Mouse (Mus musculus): ENCODE data around the gene Pcgf6.

Gene Pcgf6

GRCm38 (mm10) chr19:47050271-47051032 is at the start of gene Pcgf6:
Pcgf6 (minus strand) TSS chr19:47050906.
- DNase-seq (ENCODE audit: low read depth): peak; percentile 77

- peak; percentile 97 for DNase-seq (ENCODE audit: low read depth)
Measured at GRCm38 (mm10) chr19:47090550-47091156, 39.9 kb upstream of the Pcgf6 start, which contains the start of the genes Usmg5 and Pdcd11. Usmg5 (minus strand) TSS chr19:47090647. Pdcd11 (plus strand) TSS chr19:47090768.

DNA sequence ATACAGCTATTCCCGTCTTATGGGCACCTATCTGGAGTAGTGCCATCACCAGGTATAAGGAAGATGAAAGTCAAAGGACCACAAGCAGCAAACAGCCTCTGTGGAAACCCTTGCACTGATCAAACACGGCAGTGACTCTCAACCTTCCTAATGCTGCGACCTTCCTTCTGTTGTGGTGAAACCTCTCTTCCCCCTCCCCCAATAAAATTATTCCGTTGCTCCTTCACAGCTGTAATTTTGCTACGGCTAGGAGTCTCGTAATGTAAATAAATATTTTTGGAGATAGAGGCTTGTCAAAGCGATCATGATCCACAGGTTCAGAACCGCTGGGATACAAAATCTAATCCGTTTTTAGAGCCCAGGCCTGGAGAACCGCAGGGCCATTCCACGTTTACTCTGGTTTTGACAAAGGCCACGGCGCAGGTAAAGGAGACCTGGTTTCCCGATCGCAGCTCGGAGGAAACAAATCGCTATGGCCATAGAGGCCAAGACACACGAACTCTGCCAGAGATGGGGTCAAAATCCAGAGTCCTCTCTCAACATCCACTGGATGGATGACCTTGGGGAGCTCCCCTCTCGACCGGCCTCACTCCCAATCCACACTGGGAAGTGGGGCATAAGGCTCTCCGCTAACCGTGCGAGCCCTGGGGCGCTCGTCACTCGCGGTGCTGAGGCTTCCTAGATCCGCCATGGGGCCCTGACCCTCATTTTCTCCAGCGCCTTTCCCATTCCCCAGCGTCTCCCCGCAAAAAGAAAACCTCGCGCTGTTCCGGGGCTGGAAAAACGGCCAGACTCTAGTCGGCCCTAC is 39.2 kb upstream of the Pcgf6 start:
- DNase-seq (ENCODE audit: low read depth): peak; percentile 38

DNA sequence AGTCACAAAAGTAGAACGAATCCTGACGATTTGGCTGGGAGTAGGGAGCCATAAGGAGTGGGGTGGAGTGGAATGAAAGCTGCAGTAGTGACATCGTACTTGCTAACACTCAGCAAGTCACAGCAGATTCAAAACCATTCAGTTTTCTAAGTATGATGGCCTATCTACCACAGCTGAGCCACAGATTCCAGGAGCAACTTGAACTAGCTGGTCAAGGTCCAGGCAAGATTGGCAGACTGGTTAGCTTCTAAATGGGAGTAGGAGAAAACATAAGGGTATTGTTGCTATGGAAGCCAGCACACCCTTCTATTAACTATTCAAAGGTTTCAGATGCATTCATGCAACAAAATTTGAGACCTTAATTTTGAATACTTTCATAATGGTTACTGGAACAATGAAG is 37.5 kb upstream of the Pcgf6 start:
- no peak for DNase-seq (ENCODE audit: low read depth)

DNA sequence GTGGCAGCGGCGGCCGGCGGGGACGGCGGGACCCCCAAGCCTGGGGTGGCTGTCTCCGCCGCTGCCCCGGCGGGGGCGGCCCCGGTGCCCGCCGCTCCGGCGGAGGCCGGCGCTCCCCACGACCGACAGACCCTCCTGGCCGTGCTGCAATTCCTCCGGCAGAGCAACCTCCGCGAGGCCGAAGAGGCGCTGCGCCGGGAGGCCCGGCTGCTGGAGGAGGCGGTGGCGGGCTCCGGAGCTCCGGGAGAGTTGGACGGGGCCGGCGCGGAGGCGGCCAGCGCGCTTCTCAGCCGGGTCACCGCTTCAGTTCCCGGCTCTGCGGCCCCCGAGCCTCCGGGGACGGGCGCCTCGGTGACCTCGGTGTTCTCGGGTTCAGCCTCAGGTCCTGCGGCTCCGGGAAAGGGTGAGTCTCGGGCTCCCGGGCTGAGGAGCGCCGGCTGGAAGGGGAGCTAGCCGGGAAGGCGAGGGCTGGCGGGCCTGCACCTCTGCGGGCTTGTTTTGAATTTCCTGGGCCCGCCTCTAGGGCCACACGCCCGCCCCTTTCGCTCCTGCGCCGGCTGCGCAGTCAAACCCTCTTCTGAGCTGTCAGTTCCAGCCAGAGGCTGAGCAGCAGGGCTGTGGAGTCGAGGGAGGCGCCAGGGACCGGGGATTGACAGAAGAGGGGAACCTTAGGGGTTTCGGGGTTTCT is 17.4 kb upstream of the Pcgf6 start:
- DNase-seq (ENCODE audit: low read depth): peak; percentile 87

DNA sequence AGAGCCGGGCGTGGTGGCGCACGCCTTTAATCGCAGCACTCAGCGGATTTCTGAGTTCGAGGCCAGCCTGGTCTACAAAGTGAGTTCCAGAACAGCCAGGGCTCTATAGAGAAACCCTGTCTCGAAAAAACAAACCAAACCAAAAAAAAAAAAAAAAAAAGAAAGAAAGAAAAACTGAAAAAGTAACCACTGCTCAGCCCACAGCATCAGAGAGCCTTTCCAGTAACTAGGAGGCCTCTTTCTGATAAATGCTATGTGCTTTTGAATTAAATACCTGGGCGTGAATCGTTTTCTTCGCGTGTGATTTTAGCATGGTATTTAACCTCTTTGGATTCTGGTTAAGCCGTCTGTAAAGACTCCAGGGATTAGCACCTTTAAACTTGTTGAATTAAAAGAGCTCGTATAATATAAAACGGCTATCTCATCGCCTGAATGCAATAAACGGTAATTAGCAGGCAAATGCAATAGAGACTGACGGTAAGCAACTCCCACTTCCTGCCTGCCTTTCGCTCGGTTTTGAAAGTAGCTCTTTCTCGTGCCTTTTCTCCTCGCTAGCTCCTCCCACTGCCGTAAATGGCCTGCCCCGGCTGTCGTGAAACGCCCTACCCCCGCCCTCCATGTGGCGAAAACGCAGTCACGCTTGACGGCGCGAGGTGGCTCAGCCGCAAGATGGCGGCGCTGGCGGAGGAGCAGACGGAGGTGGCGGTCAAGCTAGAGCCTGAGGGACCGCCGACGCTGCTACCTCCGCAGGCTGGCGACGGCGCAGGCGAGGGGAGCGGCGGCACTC is 16.6 kb upstream of the Pcgf6 start, which contains the start of gene Taf5:
TSS of gene Taf5 (plus strand) at position 651 of the 787 bp plus-strand sequence.
- peak; percentile 99 for DNase-seq (ENCODE audit: low read depth)

GRCm38 (mm10) chr19:47065860-47066259 is 15.2 kb upstream of the Pcgf6 start:
- no peak for DNase-seq (ENCODE audit: low read depth)

DNA sequence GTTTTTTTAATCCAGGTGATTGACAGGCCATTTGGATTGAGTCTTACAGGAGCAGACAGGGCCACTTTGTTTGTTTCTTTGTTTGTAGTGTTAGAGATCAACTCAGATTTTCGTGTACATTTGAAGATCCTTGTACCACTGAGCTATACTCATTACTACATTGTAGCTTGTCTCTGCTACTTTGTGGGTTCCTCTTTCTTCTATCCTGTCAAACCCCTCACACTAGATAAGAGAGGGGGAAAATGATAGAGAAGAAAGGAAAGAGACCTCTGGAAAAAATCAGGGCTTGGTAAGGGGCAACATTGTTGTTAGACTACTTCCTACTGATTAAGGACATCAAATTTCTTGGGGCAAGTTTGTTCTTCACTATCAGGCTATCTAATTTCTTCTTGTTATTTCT is 7.0 kb upstream of the Pcgf6 start:
- no peak for DNase-seq (ENCODE audit: low read depth)

DNA sequence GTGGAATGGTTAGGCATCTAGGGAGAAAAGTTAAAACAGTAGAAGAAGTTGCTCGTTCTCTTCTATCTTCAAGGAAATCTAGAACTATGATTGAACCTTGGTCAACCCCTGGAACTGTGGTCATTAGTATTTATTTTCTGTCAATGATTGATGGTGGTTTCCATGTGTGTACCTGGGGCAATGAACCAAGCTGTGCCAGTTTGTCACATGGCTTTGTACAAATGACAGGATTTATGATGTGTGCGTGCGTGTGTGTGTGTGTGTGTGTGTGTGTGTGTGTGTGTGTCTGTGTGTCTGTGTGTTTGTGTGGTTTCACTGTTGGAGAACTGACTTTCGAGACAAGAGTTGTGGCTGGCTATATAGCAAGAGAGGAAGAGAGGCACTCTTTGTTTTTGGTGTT is 2.8 kb upstream of the Pcgf6 start:
- DNase-seq (ENCODE audit: low read depth): no peak

GRCm38 (mm10) chr19:47052927-47053326 is 2.2 kb upstream of the Pcgf6 start:
- no peak for DNase-seq (ENCODE audit: low read depth)

GRCm38 (mm10) chr19:47049840-47050239 is 866 bp downstream of the Pcgf6 start:
- no peak for DNase-seq (ENCODE audit: low read depth)

DNA sequence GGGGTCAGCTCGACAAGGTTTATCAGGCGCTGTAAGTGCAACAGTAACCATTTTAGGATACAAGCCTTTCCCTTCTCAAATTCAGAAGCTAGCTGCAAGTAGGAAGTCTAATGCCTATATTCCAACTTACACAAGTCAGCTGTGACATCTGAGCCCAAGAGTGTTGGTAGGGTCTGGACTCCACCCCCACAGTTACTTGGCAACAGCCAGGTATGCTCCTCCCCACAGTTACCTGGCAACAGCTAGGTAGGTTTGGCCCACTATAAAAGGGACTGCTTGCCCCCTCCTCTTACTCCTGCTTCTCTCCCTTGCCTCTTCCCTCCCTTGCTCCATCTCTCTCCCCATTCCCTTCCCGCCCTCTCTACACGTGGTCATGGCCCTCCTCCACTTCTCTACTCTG is 1.6 kb downstream of the Pcgf6 start:
- no peak for DNase-seq (ENCODE audit: low read depth)

DNA sequence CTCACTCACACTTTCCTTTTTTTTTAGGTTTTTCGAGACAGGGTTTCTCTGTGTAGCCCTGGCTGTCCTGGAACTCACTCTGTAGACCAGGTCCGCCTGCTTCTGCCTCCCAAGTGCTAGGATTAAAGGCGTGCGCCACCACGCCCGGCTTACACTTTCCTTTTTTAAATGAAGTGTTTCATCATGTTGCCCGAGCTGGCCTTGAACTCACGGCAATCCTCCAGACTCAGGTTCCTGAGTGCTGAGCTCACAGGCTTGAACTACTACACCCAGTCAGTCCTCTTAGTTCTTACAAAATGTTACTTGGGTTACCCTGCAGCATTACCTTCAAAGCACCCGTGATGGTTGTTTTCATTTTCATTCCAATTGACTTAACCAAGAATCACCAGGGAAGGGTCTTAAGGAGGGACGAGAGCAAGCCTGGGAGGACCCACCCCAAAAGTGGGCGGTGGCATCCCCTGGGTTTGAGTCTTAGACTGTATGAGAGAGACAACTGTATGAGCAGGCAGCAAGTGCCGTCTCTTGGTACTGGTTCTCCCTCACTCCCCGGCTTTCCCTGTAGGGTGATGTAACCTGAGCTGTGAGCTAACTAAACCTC is 3.4 kb downstream of the Pcgf6 start:
- no peak for DNase-seq (ENCODE audit: low read depth)

DNA sequence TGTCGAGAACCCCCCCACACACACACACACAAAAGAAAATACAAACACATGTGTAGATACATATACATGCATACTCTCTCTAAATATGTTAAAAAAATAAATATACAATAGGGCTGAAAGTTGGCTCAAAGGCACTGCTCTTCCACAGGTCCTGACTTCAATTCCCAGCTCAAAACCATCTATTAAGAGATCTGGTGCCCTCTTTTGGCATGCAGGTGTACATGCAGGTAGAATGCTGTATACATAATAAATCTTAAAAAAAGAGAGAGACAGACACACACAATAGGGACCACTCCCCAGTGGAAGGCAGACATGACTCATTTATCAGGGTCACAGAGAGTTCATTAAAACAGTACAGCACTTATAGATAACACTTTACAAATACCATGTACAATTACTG is 4.4 kb downstream of the Pcgf6 start:
- peak; percentile 45 for DNase-seq (ENCODE audit: low read depth)

DNA sequence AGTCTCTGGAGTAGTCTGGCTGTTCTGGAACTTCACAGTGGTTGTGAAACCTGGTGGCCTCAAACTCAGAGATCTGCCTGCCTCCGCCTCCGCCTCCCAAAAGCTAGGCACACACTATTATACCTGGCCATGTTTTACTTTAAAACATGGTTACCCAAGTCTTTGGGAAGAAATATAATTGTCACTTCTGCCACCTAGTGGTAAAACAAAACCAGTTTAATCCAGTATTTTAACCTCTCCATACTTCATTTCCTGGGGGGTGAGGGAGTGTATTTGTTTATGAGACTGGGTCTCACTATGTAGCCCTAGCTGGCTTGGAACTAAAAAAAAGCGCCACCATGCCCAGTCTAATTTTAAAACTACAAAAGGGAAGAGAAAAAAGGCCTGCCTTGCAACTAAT is 7.1 kb downstream of the Pcgf6 start:
- peak; percentile 51 for DNase-seq (ENCODE audit: low read depth)

DNA sequence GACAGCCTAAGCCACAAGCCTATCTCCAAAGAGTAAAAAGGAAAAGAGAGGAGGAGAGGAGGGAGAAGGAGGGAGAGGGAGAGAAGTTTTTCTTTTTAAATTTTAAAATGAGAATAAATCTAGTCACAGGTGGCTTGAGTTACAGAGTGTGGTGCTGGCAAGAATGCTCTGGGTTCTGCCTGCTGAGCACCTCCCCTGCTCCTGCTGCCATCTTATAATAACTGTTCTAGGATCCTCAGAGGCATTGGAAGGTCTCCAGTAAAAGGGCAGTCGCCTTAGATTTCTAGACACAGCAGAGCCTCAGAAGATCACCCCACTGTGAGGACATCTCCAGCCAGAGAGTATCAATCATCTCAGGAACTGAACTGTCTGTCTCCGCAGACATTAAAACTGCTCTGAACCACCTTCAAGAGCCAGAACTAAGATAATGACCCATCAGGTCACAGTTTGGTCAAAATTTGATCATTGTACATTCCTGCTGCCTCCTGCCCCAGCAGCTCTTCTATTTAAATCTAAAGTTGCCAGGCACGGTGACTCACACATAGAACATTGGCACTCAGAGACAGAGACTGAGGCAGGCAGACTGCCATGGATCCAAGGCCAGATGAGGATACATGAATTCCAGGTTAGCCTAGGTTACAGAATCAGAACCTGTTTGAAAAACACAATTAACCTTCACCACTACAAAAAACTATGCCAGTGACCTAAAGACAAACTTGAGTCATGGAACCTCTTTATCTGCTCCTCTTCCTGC is 9.8 kb downstream of the Pcgf6 start:
- DNase-seq (ENCODE audit: low read depth): no peak

DNA sequence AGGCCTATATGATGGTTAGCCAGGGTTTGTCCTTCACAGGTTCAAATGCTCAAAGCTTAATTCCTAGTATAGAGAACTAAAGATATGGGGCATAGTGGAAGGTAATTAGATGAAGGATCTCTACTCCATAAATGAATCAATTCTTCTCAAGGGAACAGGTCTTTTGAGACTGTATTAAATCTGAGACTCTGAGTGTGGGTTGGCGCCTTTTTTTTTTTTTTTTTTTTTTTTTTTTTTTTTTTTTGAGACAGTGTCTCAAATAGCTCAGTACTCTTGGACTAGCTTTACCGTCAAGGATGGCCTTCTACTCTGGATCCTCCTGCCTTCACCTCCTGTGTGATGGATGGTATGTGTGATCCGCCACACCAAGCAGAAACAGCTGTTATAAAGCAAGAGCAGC is 14.1 kb downstream of the Pcgf6 start:
- no peak for DNase-seq (ENCODE audit: low read depth)

GRCm38 (mm10) chr19:47034916-47035315 is 15.8 kb downstream of the Pcgf6 start:
- DNase-seq (ENCODE audit: low read depth): peak; percentile 50

DNA sequence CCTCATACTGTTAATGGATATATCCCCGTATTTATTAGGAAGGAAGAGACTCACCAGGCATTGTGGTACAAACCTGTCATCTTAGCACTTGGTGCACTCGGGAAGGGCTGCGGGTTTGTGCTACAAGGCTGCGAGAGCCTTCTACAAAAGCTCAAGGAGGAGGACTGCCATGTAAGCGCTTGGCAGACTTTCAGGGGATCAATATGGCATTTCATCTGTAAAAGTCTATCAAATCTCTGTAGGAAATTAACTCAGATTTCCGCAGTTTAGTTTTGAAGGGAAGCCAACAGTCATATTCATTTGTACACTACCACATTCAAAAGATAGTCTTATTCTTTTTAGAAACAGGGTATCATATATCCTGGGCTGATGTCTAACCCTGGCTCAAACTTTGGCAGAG is 18.9 kb downstream of the Pcgf6 start:
- DNase-seq (ENCODE audit: low read depth): no peak

DNA sequence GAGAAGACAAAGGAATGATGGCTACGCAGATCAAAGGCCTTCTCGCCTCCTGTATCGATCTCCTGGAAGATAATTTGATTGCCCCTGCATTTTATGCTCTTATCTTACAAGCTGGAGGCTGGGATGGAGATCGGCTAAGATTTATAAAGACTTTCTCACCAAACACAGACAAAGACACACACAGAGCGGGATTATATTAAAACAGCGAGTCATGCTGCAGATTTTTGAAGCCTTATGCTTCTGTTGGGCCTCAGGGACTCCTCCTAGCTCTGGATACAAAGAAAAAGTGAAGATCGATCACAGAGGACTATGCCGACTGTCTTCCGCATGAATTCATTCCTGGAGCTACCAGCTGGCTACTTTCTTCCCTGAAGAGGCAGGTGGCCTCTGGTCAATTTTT is 20.9 kb downstream of the Pcgf6 start:
- DNase-seq (ENCODE audit: low read depth): no peak

Data from 416B (cell line).